Mouse (Mus musculus) hindbrain, postnatal 0 days (tissue): Measurements from ENCODE around the gene Gtf2a1l. TPM values are rescaled to one million over a fixed set of nuclear protein-coding genes. Genes with fewer than 3 reads are reported as not detected.

Experiments
- ATAC-seq: fragments of 200-750 bp; cut with Nextera tagmentation; 2 replicates; pipeline ENCODE4 v1.8.0; 2017; ENCODE audit warnings: mild to moderate bottlenecking, moderate TSS enrichment, moderate library complexity
- DNase-seq: peaks from one replicate; pipeline ENCODE4 v3.0.0-alpha.2; 2015; ENCODE audit warnings: low spot score
- H3K27ac ChIP-seq: fragments of 300-500 bp; sonication (generic); 2 replicates; pipeline ENCODE4 v1.5.1; 2014; ENCODE audit warnings: mild to moderate bottlenecking
- H3K27me3 ChIP-seq: fragments of 300-500 bp; sonication (generic); 2 replicates; pipeline ENCODE4 v1.6.1; 2014; ENCODE audit warnings: low read length, mixed read lengths; ENCODE audit not compliant: insufficient read depth
- H3K36me3 ChIP-seq: fragments of 300-500 bp; sonication (generic); 2 replicates; pipeline ENCODE4 v1.6.1; 2014; ENCODE audit warnings: low read length, mixed read lengths; ENCODE audit not compliant: insufficient read depth
- H3K4me1 ChIP-seq: fragments of 300-500 bp; sonication (generic); 2 replicates; pipeline ENCODE4 v1.6.1; 2014; ENCODE audit warnings: antibody characterized with exemption, low read length, mixed read lengths; ENCODE audit not compliant: insufficient read depth
- H3K4me2 ChIP-seq: fragments of 300-500 bp; sonication (generic); 2 replicates; pipeline ENCODE4 v1.6.1; 2014; ENCODE audit warnings: low read depth, mild to moderate bottlenecking, low read length, moderate library complexity, mixed read lengths
- H3K4me3 ChIP-seq: fragments of 300-500 bp; sonication (generic); 2 replicates; pipeline ENCODE4 v1.5.1; 2014; ENCODE audit warnings: low read length
- H3K9ac ChIP-seq: fragments of 300-500 bp; sonication (generic); replicated peaks from 2 replicates; pipeline ENCODE4 v1.6.1; 2014; ENCODE audit warnings: mild to moderate bottlenecking, low read length, moderate library complexity, mixed read lengths
- H3K9me3 ChIP-seq: fragments of 300-500 bp; sonication (generic); 2 replicates; pipeline ENCODE4 v1.6.1; 2016; ENCODE audit warnings: low read length, mixed read lengths
- CTCF ChIP-seq: IDR thresholded peaks from 2 replicates; pipeline ENCODE4 v1.5.1; 2016; ENCODE audit warnings: antibody characterized with exemption, control low read depth, low read depth
- WGBS: fragments of 180-500 bp; shearing (Covaris S2); extraction: QIAGEN DNeasy Blood & Tissue Kit; methylation state at CpG from one replicate; pipeline ENCODE4 v1.1.7; 2014; 5-methylcytosine and 5-hydroxymethylcytosine counted together
- polyA plus RNA-seq: library from polyadenylated mRNA; unstranded; fragments of >200 nt; fragmentation: Nextera tagmentation; extraction: Ambion mirVana; gene quantifications from 2 replicates; pipeline ENCODE4 v1.2.1, GENCODE M21; 2015
- total RNA-seq: library from RNA; depleted of rRNA; stranded (reverse); fragments of >200 nt; gene quantifications from 2 replicates; pipeline ENCODE4 v1.2.3, GENCODE M21; 2014

Gene Gtf2a1l
- total and polyA plus RNA-seq, 2 experiments from 2014 or later, result 0.38 TPM; not detected in 1

DNA sequence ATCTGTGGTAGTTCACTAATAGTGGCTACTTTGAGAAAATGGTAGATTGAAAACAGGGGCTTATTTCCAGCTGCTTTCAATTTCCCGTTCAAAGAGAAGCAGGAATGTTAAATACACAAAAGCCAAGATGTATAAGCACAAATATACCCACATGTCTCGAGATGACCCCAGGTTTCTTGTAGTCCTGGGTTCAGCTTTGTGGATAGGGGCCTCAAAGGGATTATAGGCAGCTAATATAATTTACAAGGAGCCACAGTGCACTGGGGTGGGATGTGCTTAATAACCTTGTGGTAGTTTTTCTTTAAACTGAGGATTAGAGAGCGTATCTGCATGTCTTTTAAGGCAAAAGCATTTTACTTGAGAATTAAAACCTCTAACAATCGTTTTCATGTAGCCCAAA lies 2.3 kb downstream of the Gtf2a1l start:
- ATAC-seq, result no peak
- H3K27me3 ChIP-seq, result no peaks in the 10 kb centered on the region
- no peaks in the 10 kb centered on the region for H3K36me3 ChIP-seq
- H3K9me3 ChIP-seq, result no peaks in the 10 kb centered on the region
- TF ChIP-seq CTCF, result no peak
- H3K4me2 ChIP-seq, result no peak overlapping the region
- no peak overlapping the region for H3K4me3 ChIP-seq
- DNase-seq, result no peak
- WGBS, result 71% methylated on average over 4 of the region's 4 CpGs
- H3K27ac ChIP-seq, result no peak overlapping the region
- H3K9ac ChIP-seq, result no peak overlapping the region
- no peaks in the 10 kb centered on the region; the same call in 1 of the 2 replicates for H3K4me1 ChIP-seq

DNA sequence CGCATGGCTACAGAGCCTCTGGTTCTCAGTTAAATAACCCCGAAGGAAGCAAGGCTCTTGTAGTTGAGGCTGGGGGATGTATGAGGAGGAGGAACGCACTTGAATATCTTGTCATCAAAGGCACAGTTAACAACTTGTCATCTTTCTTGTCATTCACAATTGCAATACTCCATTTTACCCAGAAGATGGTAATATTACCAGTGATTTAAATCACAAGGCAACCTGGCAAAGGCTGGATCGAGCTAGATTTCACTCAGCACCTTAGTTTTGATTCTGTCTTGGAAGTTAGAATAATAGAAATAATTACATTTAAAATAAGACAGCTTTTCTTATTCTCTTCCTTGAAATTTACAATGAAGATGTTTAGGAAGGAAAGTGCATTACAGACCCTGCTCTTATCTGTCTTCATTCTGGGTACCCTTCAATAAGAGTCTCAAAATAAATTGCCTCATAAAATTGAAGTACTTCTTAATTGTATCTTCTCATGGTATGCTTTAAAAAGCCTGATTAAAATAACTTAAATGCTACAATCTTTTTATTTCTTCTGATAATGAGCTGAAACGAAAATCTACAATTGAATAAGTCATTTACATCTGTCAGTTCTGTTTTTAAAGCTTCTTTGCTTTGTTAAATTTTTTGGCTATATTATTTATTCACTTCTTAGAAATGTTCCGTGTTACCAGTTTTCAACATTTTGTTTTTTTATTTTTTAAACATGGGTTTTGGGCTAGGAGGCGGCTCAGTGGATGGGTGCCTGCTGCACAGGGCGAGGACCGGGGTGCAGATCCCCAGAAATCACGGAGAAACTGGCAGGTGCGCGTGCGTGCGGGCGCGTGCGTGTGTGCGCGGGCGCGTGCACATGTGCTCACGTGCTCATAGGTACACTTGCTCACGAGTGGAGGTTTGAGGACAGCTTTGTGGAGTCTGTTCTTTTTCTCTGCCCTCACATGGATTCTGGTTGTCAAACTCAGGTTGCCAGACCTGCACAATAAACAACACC lies 7.2 kb downstream of the Gtf2a1l start:
- H3K36me3 ChIP-seq, result no peaks in the 10 kb centered on the region
- no peaks in the 10 kb centered on the region for H3K4me1 ChIP-seq
- H3K9ac ChIP-seq, result no peak overlapping the region
- H3K9me3 ChIP-seq, result no peaks in the 10 kb centered on the region
- WGBS, result 91% methylated on average over 23 of the region's 23 CpGs
- DNase-seq, result peak; percentile 64
- H3K4me2 ChIP-seq, result no peak overlapping the region
- H3K4me3 ChIP-seq, result no peak overlapping the region
- no peaks in the 10 kb centered on the region for H3K27me3 ChIP-seq
- no peak overlapping the region for H3K27ac ChIP-seq
- no peak for ATAC-seq
- peak; percentile 52 for TF ChIP-seq CTCF

DNA sequence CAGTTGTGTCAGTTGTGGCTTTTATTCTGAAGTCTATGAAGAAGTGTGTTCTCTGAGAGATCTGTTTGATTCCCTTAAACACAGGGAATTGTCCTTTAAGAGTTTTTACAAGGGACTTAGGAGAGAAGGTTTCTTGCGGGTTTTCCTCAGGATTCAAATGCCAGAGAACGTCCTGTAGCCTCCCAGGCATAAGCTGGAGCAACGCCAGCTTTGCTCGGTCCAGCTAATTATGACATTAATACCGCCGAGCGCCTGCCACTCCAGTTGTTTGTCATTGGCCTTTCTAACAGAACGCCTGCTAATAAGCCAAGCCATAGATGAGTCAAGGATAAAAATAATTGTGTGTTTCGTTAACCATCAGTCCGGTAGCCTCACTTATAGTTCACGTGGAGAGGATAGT lies 19.8 kb downstream of the Gtf2a1l start:
- no peaks in the 10 kb centered on the region for H3K36me3 ChIP-seq
- no peaks in the 10 kb centered on the region for H3K9me3 ChIP-seq
- H3K4me2 ChIP-seq, result no peak overlapping the region
- DNase-seq, result peak; percentile 59
- no peaks in the 10 kb centered on the region for H3K27me3 ChIP-seq
- no peaks in the 10 kb centered on the region for H3K4me1 ChIP-seq
- no peak overlapping the region for H3K4me3 ChIP-seq
- H3K9ac ChIP-seq, result no peak overlapping the region
- H3K27ac ChIP-seq, result no peak overlapping the region
- no peak for ATAC-seq
- 32% methylated on average over 11 of the region's 11 CpGs for WGBS
- TF ChIP-seq CTCF, result no peak

DNA sequence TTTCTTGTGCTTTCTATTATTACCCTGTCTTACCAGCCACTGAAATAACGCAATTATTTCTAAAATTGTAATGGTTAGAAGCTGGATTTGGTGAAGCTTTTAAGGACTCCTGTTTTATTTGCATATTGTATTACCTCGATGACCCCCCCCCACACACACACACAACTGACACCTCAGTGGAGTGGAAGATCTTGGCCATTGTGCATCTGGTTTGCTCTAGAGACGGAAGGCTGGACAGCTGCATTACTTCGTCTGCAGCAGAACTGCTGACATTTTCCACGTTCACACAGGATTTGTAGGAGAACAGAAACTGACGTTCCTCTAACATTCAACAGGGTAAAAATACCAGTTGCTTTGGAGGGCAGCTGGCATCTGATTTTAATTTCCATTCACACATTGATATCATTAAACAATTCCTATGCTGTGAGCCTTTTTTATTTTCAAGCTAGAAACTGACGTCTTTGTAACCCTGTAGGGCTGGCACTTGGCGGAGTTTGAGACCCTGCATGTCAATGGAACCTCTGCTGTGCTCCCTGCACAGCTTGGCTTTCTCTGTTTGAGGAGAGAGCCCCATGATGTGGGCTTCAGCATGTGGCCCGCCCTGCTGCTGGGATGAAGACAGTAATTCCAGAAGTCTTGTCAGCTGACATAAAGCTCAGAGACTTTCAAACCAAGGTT lies 28.3 kb downstream of the Gtf2a1l start:
- H3K27ac ChIP-seq, result 0 out of 2 replicates have a peak overlapping the region, but pooled peaks have one; percentile 3
- no peaks in the 10 kb centered on the region for H3K27me3 ChIP-seq
- H3K4me1 ChIP-seq, result no peaks in the 10 kb centered on the region
- no peak for TF ChIP-seq CTCF
- no peak overlapping the region for H3K4me2 ChIP-seq
- ATAC-seq (0 out of 2 replicates have a peak, but pooled peaks have one; percentile 49), DNase-seq (peak; percentile 21)
- H3K9ac ChIP-seq, result no peak overlapping the region
- H3K36me3 ChIP-seq, result no peaks in the 10 kb centered on the region
- no peak overlapping the region for H3K4me3 ChIP-seq
- H3K9me3 ChIP-seq, result no peaks in the 10 kb centered on the region
- WGBS, result 33% methylated on average over 9 of the region's 9 CpGs

DNA sequence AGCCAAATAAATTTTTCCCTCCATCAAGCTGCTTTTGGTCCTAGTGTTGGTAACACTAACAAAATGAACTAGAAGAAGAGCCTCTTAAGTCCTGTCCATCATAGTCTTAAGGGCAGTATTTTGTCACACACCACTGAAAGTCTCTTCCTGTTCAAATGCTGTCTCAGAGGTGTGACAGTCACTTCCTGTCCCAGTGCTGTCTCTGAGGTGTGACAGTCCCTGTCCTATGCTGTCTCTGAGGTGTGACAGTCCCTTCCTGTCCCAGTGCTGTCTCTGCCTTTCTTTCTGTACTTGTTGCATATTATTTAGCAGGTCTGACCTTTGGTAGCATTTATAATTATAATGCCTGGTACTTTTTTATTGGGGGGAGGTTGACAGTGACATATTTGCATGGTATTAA lies 32.4 kb downstream of the Gtf2a1l start:
- no peaks in the 10 kb centered on the region for H3K36me3 ChIP-seq
- TF ChIP-seq CTCF, result no peak

DNA sequence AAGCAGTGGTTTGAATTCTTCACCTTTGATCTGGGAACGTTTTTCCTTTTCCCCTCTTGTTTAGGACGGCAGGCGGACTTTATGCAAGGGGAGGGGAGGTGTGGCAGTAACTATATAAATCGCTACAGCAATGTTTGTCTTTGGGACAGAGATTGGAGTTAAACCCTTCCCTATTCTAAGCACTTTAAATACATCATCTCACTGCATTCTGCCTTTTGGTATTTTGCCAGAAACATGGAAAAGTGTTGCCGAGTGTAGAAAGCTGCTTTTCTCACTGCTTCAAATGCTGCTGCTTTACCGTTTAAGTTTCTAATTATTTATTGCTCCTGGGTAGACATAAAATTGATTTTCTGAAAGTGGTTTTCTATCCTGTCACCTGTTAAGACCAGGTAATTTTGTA lies 33.9 kb downstream of the Gtf2a1l start:
- DNase-seq (peak; percentile 42), ATAC-seq (no peak)
- Histone ChIP-seq H3K4me3 (no peak overlapping the region), H3K9ac (no peak overlapping the region), H3K4me1 (no peaks in the 10 kb centered on the region), H3K27me3 (no peaks in the 10 kb centered on the region), H3K36me3 (no peaks in the 10 kb centered on the region), H3K27ac (no peak overlapping the region), H3K4me2 (no peak overlapping the region), H3K9me3 (no peaks in the 10 kb centered on the region)
- TF ChIP-seq CTCF, result no peak
- WGBS, result 20% methylated on average over 6 of the region's 6 CpGs

More for the DNA sequence above, 32.4 kb downstream of the Gtf2a1l start:
- DNase-seq (no peak), ATAC-seq (no peak)
- Histone ChIP-seq H3K9ac (no peak overlapping the region), H3K4me1 (no peaks in the 10 kb centered on the region), H3K27me3 (no peaks in the 10 kb centered on the region), H3K27ac (no peak overlapping the region), H3K4me3 (no peak overlapping the region), H3K9me3 (no peaks in the 10 kb centered on the region), H3K4me2 (no peak overlapping the region)
